ENCODE assay signal across 8 mouse cellular contexts in genomic region chr10:120111691-120112319, GRCm38 (mm10). TPM values are rescaled to one million over a fixed set of nuclear protein-coding genes. Genes with fewer than 3 reads are reported as not detected.
DNase-seq lines count a peak whose midpoint lies in the region; ATAC-seq and TF ChIP-seq lines count a peak whose summit lies in the region.

No protein-coding gene starts in this region.

- H3K4me1 ChIP-seq in kidney, adult 2 months (ENCODE audit: control insufficient read depth, insufficient read depth, low read length): peaks cover 3% of the 10 kb centered on the region; the same call in 1 of the 2 replicates
- peaks cover 4% of the 10 kb centered on the region; the same call in 1 of the 2 replicates for H3K4me1 ChIP-seq in hindbrain, embryonic 15.5 days (replicated peaks)
- H3K4me1 ChIP-seq in midbrain, embryonic 15.5 days: peaks cover 7% of the 10 kb centered on the region; the same call in 1 of the 2 replicates

- no peak for DNase-seq in kidney, adult 2 months
- no peak for DNase-seq in kidney, adult 18-20 months
- DNase-seq in MN1 (ENCODE audit: low spot score): peak; percentile 25
- no peak for DNase-seq in Muller cell, postnatal 12 days (ENCODE audit: inconsistent ontology term)
- no peak for DNase-seq in right cerebral cortex, postnatal 36 days (ENCODE audit: low spot score in 2 of 2)
- DNase-seq in left cerebral cortex, adult 18-20 months (ENCODE audit: low spot score in 2 of 2): no peak

- H3K4me3 ChIP-seq in kidney, adult 2 months (ENCODE audit: insufficient read depth, low read depth, low read length): peak overlapping the region; percentile 75
- peak overlapping the region; percentile 80 for H3K4me3 ChIP-seq in hindbrain, embryonic 15.5 days
- H3K4me3 ChIP-seq in midbrain, embryonic 15.5 days: peak overlapping the region; percentile 52

- H3K27ac ChIP-seq in kidney, adult 2 months (ENCODE audit: insufficient read depth, low read depth, low read length): 0 out of 2 replicates have a peak overlapping the region, but pooled peaks have one; percentile 56
- no peak overlapping the region for H3K27ac ChIP-seq in hindbrain, embryonic 15.5 days (replicated peaks)
- no peak overlapping the region for H3K27ac ChIP-seq in midbrain, embryonic 15.5 days

- H3K27me3 ChIP-seq in kidney, adult 2 months (replicated peaks; ENCODE audit: control insufficient read depth, insufficient read depth, low read length): no peaks in the 10 kb centered on the region
- no peaks in the 10 kb centered on the region for H3K27me3 ChIP-seq in hindbrain, embryonic 15.5 days
- no peaks in the 10 kb centered on the region for H3K27me3 ChIP-seq in midbrain, embryonic 15.5 days (replicated peaks)

- peak overlapping the region; percentile 68; the same call in 1 of the 2 replicates for H3K9ac ChIP-seq in hindbrain, embryonic 15.5 days
- no peak overlapping the region for H3K9ac ChIP-seq in midbrain, embryonic 15.5 days

- H3K36me3 ChIP-seq in kidney, adult 2 months (ENCODE audit: control insufficient read depth, insufficient read depth, low read length): no peaks in the 10 kb centered on the region
- no peaks in the 10 kb centered on the region for H3K36me3 ChIP-seq in hindbrain, embryonic 15.5 days
- no peaks in the 10 kb centered on the region for H3K36me3 ChIP-seq in midbrain, embryonic 15.5 days (replicated peaks)

- no peak for TF ChIP-seq POLR2A in kidney, adult 2 months (IDR thresholded peaks at IDR 0.05; ENCODE audit: low read depth, low read length)

- no peak for TF ChIP-seq CTCF in kidney, adult 2 months (conservative IDR thresholded peaks at IDR 0.05; ENCODE audit: insufficient read depth, insufficient read length, low read depth, low read length)

- WGBS in kidney, adult 2 months: 73% methylated on average over 3 of the region's 3 CpGs
- WGBS in hindbrain, embryonic 15.5 days: 84% methylated on average over 3 of the region's 3 CpGs
- WGBS in midbrain, embryonic 15.5 days: 78% methylated on average over 3 of the region's 3 CpGs

- no peaks in the 10 kb centered on the region for H3K9me3 ChIP-seq in hindbrain, embryonic 15.5 days
- H3K9me3 ChIP-seq in midbrain, embryonic 15.5 days: no peaks in the 10 kb centered on the region

- H3K4me2 ChIP-seq in hindbrain, embryonic 15.5 days: peak overlapping the region; percentile 77
- peak overlapping the region; percentile 79 for H3K4me2 ChIP-seq in midbrain, embryonic 15.5 days

- no peak for ATAC-seq in hindbrain, embryonic 15.5 days (ENCODE audit: low FRiP score, low read depth)
- no peak for ATAC-seq in midbrain, embryonic 15.5 days (replicated peaks)

RNA-seq across cellular contexts. Expression of gene Helb, which starts 1.0 kb away (rescaled TPM):
- polyA plus RNA-seq in kidney, adult 2 months (2012; rRNA removed): 6.9 and 7.4 TPM in 2 replicates
- 2.0 and 2.6 TPM in 2 replicates for polyA plus RNA-seq in hindbrain, embryonic 15.5 days (2015; fragmentation: Nextera tagmentation; extraction: Ambion mirVana)
- 2.1 and 2.2 TPM in 2 replicates for polyA plus RNA-seq in midbrain, embryonic 15.5 days (2015; fragmentation: Nextera tagmentation; extraction: Ambion mirVana)
- total RNA-seq in left cerebral cortex, adult 18-20 months (2021): 1 to 10 TPM; 2.7 to 3.0 TPM
